Mouse (Mus musculus) brain, embryonic 14.5 days (tissue): Measurements from ENCODE around the gene Cela2a. TPM values are rescaled to one million over a fixed set of nuclear protein-coding genes. Genes with fewer than 3 reads are reported as not detected.

Experiments
- DNase-seq: peaks from one replicate; pipeline ENCODE4 v3.0.0-alpha.2; 2011; ENCODE audit warnings: low read depth
- CTCF ChIP-seq: fragments of 200-500 bp; IDR thresholded peaks from 2 replicates; pipeline ENCODE4 v1.5.1; 2012; ENCODE audit warnings: inconsistent platforms, mild to moderate bottlenecking, moderate library complexity, borderline replicate concordance; ENCODE audit not compliant: insufficient read depth, insufficient read length; ENCODE audit errors: extremely low read depth
- POLR2A ChIP-seq: fragments of 200-500 bp; IDR thresholded peaks from 2 replicates; pipeline ENCODE4 v1.6.1; 2012; ENCODE audit warnings: mild to moderate bottlenecking, inconsistent platforms, borderline replicate concordance; ENCODE audit not compliant: poor library complexity, insufficient read depth, insufficient read length, severe bottlenecking; ENCODE audit errors: extremely low read depth
- polyA plus RNA-seq: library from polyadenylated mRNA; depleted of rRNA; stranded (reverse); fragments of >200 nt; gene quantifications from 2 replicates; pipeline ENCODE4 v1.2.3, GENCODE M21; 2012

The Cela2a gene
- polyA plus RNA-seq, 1 experiment: 0.21 TPM

GRCm38 (mm10) chr4:141834536-141835095 is 8.7 kb upstream of the Cela2a start:
- TF ChIP-seq POLR2A (no peak), CTCF (no peak)
- DNase-seq: no peak

GRCm38 (mm10) chr4:141833911-141834310 is 8.0 kb upstream of the Cela2a start:
- DNase-seq: no peak
- no peak for TF ChIP-seq POLR2A
- TF ChIP-seq CTCF: no peak

GRCm38 (mm10) chr4:141831361-141831760 is 5.4 kb upstream of the Cela2a start:
- no peak for DNase-seq
- no peak for TF ChIP-seq POLR2A
- TF ChIP-seq CTCF: no peak

GRCm38 (mm10) chr4:141830381-141830780 is 4.4 kb upstream of the Cela2a start:
- DNase-seq: no peak

GRCm38 (mm10) chr4:141828177-141828576 is 2.2 kb upstream of the Cela2a start:
- DNase-seq: no peak
- TF ChIP-seq POLR2A: no peak
- no peak for TF ChIP-seq CTCF

More at GRCm38 (mm10) chr4:141830381-141830780, 4.4 kb upstream of the Cela2a start:
- TF ChIP-seq CTCF: no peak

- no peak for DNase-seq
- TF ChIP-seq POLR2A: no peak
- no peak for TF ChIP-seq CTCF
These were observed 1.4 kb upstream of the Cela2a start for GRCm38 (mm10) chr4:141827401-141827800.

GRCm38 (mm10) chr4:141822979-141823378 is 3.0 kb downstream of the Cela2a start:
- DNase-seq: peak; percentile 9
- no peak for TF ChIP-seq POLR2A

GRCm38 (mm10) chr4:141822089-141822488 is 3.9 kb downstream of the Cela2a start:
- TF ChIP-seq CTCF (peak; percentile 25; the same call in 1 of the 2 replicates), POLR2A (no peak)
- DNase-seq: no peak

- TF ChIP-seq POLR2A: no peak
- TF ChIP-seq CTCF: no peak
- no peak for DNase-seq
These were observed 4.8 kb downstream of the Cela2a start for GRCm38 (mm10) chr4:141821178-141821577.

- no peak for DNase-seq
- TF ChIP-seq CTCF (no peak), POLR2A (no peak)
These were observed 6.6 kb downstream of the Cela2a start for GRCm38 (mm10) chr4:141819316-141819715.

- TF ChIP-seq POLR2A: no peak
These were observed 7.1 kb downstream of the Cela2a start for GRCm38 (mm10) chr4:141818861-141819260.

GRCm38 (mm10) chr4:141817706-141818105 is 8.3 kb downstream of the Cela2a start:
- no peak for DNase-seq
- TF ChIP-seq CTCF: no peak

More at GRCm38 (mm10) chr4:141818861-141819260, 7.1 kb downstream of the Cela2a start:
- no peak for DNase-seq

GRCm38 (mm10) chr4:141816776-141817655 is 8.9 kb downstream of the Cela2a start:
- TF ChIP-seq POLR2A: no peak
- no peak for TF ChIP-seq CTCF
- peak; percentile 10 for DNase-seq

- DNase-seq: peak; percentile 42
- TF ChIP-seq POLR2A (no peak), CTCF (no peak)
These were observed 9.7 kb downstream of the Cela2a start for GRCm38 (mm10) chr4:141816267-141816666.
